Mouse (Mus musculus): ENCODE results near the gene Snrnp35.

DNA sequence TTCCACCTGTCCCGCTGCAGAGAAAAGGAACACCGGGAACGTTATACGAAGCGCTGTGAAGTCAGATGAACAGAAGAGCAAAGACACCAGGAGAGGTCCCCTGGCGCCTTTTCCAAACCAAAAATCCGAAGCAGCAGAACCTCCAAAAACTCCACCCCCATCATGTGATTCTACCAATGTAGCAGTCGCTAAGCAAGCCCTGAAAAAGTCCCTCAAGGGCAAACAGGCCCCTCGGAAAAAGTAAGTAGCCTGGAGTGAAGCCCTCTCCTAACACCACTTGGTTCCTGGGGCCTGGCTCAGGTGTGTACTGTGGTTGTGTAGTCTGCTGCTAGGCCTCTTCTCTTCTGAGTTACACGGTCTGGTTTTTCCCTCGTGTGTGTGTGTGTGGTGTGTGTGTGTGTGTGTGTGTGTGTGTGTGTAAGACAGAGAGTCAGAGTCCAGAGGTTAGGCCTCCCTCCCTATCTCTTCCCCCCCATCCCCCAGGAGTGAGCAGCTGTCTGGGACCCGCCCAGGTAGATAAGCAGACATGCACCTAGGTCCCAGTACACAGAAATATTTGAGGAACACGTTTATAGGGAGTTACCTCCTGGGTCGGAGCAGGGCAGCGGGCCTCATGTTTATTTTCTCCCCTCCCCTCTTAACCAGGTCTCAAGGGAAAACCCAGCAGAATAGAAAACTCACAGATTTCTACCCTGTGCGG is 32.1 kb upstream of the Snrnp35 start:
- no peak for TF ChIP-seq CTCF (IDR thresholded peaks at IDR 0.05; ENCODE audit: low read depth, low read length)
- no peak for TF ChIP-seq POLR2A (IDR thresholded peaks at IDR 0.05; ENCODE audit: extremely low read depth, insufficient read depth, low read length)
